Mouse (Mus musculus): Measurements from ENCODE around the gene Grhpr. TPM values are rescaled to one million over a fixed set of nuclear protein-coding genes. Genes with fewer than 3 reads are reported as not detected.

The Grhpr gene
- total RNA-seq, 1 experiment = 38.2 TPM

DNA sequence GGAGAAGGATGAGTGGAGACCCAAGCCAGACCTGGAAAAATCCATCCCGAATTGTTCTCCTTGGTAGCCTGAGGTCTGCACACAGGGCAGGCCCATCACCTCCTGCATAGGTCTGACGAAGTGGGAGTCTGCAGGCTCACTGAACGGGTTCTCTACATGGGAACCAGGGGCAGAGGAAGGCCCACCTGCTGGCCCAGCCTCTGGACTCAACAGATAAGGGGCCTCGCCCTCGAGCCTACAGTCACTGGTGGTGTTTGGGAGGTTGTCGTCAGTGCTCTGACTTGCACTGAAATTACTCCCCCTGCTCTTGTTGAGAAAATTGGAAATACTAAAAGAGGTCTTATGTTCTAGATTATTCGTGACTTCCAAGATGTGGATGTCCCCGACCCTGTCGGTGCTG, 12.7 kb downstream of the Grhpr start:
- Histone ChIP-seq H3K4me3 (ENCODE audit: insufficient read depth in 1 of 2, low read depth in 1 of 2, low read length in 2 of 2, poor library complexity in 1 of 2, severe bottlenecking in 1 of 2) (no peak overlapping the region), H3K27ac (ENCODE audit: insufficient read depth, low read depth, low read length, poor library complexity, severe bottlenecking) (no peak overlapping the region), H3K9me3 (ENCODE audit: control insufficient read depth, insufficient read depth, low read depth, low read length) (no peaks in the 10 kb centered on the region), H3K36me3 (ENCODE audit: control insufficient read depth, insufficient read depth, low read length, poor library complexity, severe bottlenecking) (peaks cover 30% of the 10 kb centered on the region), H3K9ac (ENCODE audit: insufficient read depth, low read depth, low read length, poor library complexity, severe bottlenecking) (no peak overlapping the region), H3K4me1 (ENCODE audit: control insufficient read depth in 2 of 2, insufficient read depth in 2 of 2, low read length in 2 of 2, poor library complexity in 1 of 2) (peaks cover 2 to 3% of the 10 kb centered on the region in 2 experiments; a peak in 2 of 4 replicates)
- in situ Hi-C loops (cut with MboI; ENCODE audit: low sequenced_read_pairs in 2 of 2, unreplicated experiment in 2 of 2) = no loop called here
- TF ChIP-seq HCFC1 (IDR thresholded peaks at IDR 0.05; ENCODE audit: borderline replicate concordance, insufficient read depth, low read length) (no peak), MAFK (IDR thresholded peaks at IDR 0.05; ENCODE audit: insufficient read depth, low read depth, low read length) (no peak), ZC3H11A (IDR thresholded peaks at IDR 0.05; ENCODE audit: borderline replicate concordance, low read depth, low read length) (no peak), ZNF384 (IDR thresholded peaks at IDR 0.05; ENCODE audit: low read depth, low read length) (no peak), CHD2 (IDR thresholded peaks at IDR 0.05; ENCODE audit: low read depth, low read length) (no peak)
- no peak for DNase-seq (ENCODE audit: low read depth, low spot score)

GRCm38 (mm10) chr4:44994776-44995175, 13.6 kb downstream of the Grhpr start:
- H3K4me3 ChIP-seq (ENCODE audit: insufficient read depth in 1 of 2, low read depth in 1 of 2, low read length in 2 of 2, poor library complexity in 1 of 2, severe bottlenecking in 1 of 2) = peak overlapping the region; percentile 6 to 34; a peak in 3 of 4 replicates
- no peaks in the 10 kb centered on the region for H3K9me3 ChIP-seq (ENCODE audit: control insufficient read depth, insufficient read depth, low read depth, low read length)
- in situ Hi-C loops (cut with MboI; ENCODE audit: low sequenced_read_pairs in 2 of 2, unreplicated experiment in 2 of 2) = no loop called here
- H3K9ac ChIP-seq (ENCODE audit: insufficient read depth, low read depth, low read length, poor library complexity, severe bottlenecking) = peak overlapping the region; percentile 39
- no peak for DNase-seq (ENCODE audit: low read depth, low spot score)
- peaks cover 24% of the 10 kb centered on the region for H3K36me3 ChIP-seq (ENCODE audit: control insufficient read depth, insufficient read depth, low read length, poor library complexity, severe bottlenecking)
- H3K4me1 ChIP-seq (ENCODE audit: control insufficient read depth in 2 of 2, insufficient read depth in 2 of 2, low read length in 2 of 2, poor library complexity in 1 of 2) = peaks cover 2 to 3% of the 10 kb centered on the region in 2 experiments; a peak in 2 of 4 replicates
- TF ChIP-seq ZNF384 (IDR thresholded peaks at IDR 0.05; ENCODE audit: low read depth, low read length) (no peak), MAFK (IDR thresholded peaks at IDR 0.05; ENCODE audit: insufficient read depth, low read depth, low read length) (no peak), CHD2 (IDR thresholded peaks at IDR 0.05; ENCODE audit: low read depth, low read length) (no peak), ZC3H11A (IDR thresholded peaks at IDR 0.05; ENCODE audit: borderline replicate concordance, low read depth, low read length) (no peak), HCFC1 (IDR thresholded peaks at IDR 0.05; ENCODE audit: borderline replicate concordance, insufficient read depth, low read length) (no peak)
- no peak overlapping the region for H3K27ac ChIP-seq (ENCODE audit: insufficient read depth, low read depth, low read length, poor library complexity, severe bottlenecking)

GRCm38 (mm10) chr4:44998071-44998470, 16.9 kb downstream of the Grhpr start:
- Histone ChIP-seq H3K4me3 (ENCODE audit: insufficient read depth in 1 of 2, low read depth in 1 of 2, low read length in 2 of 2, poor library complexity in 1 of 2, severe bottlenecking in 1 of 2) (no peak overlapping the region), H3K9ac (ENCODE audit: insufficient read depth, low read depth, low read length, poor library complexity, severe bottlenecking) (no peak overlapping the region), H3K36me3 (ENCODE audit: control insufficient read depth, insufficient read depth, low read length, poor library complexity, severe bottlenecking) (peaks cover 4% of the 10 kb centered on the region; the same call in 1 of the 2 replicates), H3K9me3 (ENCODE audit: control insufficient read depth, insufficient read depth, low read depth, low read length) (no peaks in the 10 kb centered on the region), H3K4me1 (ENCODE audit: control insufficient read depth in 2 of 2, insufficient read depth in 2 of 2, low read length in 2 of 2, poor library complexity in 1 of 2) (peaks cover 2 to 3% of the 10 kb centered on the region in 2 experiments; a peak in 2 of 4 replicates), H3K27ac (ENCODE audit: insufficient read depth, low read depth, low read length, poor library complexity, severe bottlenecking) (no peak overlapping the region)
- no peak for DNase-seq (ENCODE audit: low read depth, low spot score)
- no peak for TF ChIP-seq HCFC1 (IDR thresholded peaks at IDR 0.05; ENCODE audit: borderline replicate concordance, insufficient read depth, low read length)
- no peak for TF ChIP-seq ZNF384 (IDR thresholded peaks at IDR 0.05; ENCODE audit: low read depth, low read length)
- TF ChIP-seq MAFK (IDR thresholded peaks at IDR 0.05; ENCODE audit: insufficient read depth, low read depth, low read length) = no peak
- TF ChIP-seq ZC3H11A (IDR thresholded peaks at IDR 0.05; ENCODE audit: borderline replicate concordance, low read depth, low read length) = no peak
- in situ Hi-C loops (cut with MboI; ENCODE audit: low sequenced_read_pairs in 2 of 2, unreplicated experiment in 2 of 2) = no loop called here

- H3K27ac ChIP-seq (ENCODE audit: insufficient read depth, low read depth, low read length, poor library complexity, severe bottlenecking) = no peak overlapping the region
- no peak overlapping the region for H3K4me3 ChIP-seq (ENCODE audit: insufficient read depth in 1 of 2, low read depth in 1 of 2, low read length in 2 of 2, poor library complexity in 1 of 2, severe bottlenecking in 1 of 2)
- in situ Hi-C loops (cut with MboI; ENCODE audit: low sequenced_read_pairs in 2 of 2, unreplicated experiment in 2 of 2) = no loop called here
- no peak for TF ChIP-seq CHD2 (IDR thresholded peaks at IDR 0.05; ENCODE audit: low read depth, low read length)
- TF ChIP-seq ZC3H11A (IDR thresholded peaks at IDR 0.05; ENCODE audit: borderline replicate concordance, low read depth, low read length) = no peak
- TF ChIP-seq ZNF384 (IDR thresholded peaks at IDR 0.05; ENCODE audit: low read depth, low read length) = no peak
- TF ChIP-seq HCFC1 (IDR thresholded peaks at IDR 0.05; ENCODE audit: borderline replicate concordance, insufficient read depth, low read length) = no peak
- no peak for TF ChIP-seq MAFK (IDR thresholded peaks at IDR 0.05; ENCODE audit: insufficient read depth, low read depth, low read length)
- DNase-seq (ENCODE audit: low read depth, low spot score) = no peak
- no peaks in the 10 kb centered on the region for H3K9me3 ChIP-seq (ENCODE audit: control insufficient read depth, insufficient read depth, low read depth, low read length)
- H3K9ac ChIP-seq (ENCODE audit: insufficient read depth, low read depth, low read length, poor library complexity, severe bottlenecking) = no peak overlapping the region
- peaks cover 1 to 2% of the 10 kb centered on the region in 2 experiments; a peak in 2 of 4 replicates for H3K4me1 ChIP-seq (ENCODE audit: control insufficient read depth in 2 of 2, insufficient read depth in 2 of 2, low read length in 2 of 2, poor library complexity in 1 of 2)
- no peaks in the 10 kb centered on the region for H3K36me3 ChIP-seq (ENCODE audit: control insufficient read depth, insufficient read depth, low read length, poor library complexity, severe bottlenecking)
These were observed 18.8 kb downstream of the Grhpr start for GRCm38 (mm10) chr4:45000001-45000400.

GRCm38 (mm10) chr4:45005452-45005851, 24.3 kb downstream of the Grhpr start:
- Histone ChIP-seq H3K36me3 (ENCODE audit: control insufficient read depth, insufficient read depth, low read length, poor library complexity, severe bottlenecking) (no peaks in the 10 kb centered on the region), H3K9ac (ENCODE audit: insufficient read depth, low read depth, low read length, poor library complexity, severe bottlenecking) (no peak overlapping the region), H3K9me3 (ENCODE audit: control insufficient read depth, insufficient read depth, low read depth, low read length) (no peaks in the 10 kb centered on the region), H3K4me3 (ENCODE audit: insufficient read depth in 1 of 2, low read depth in 1 of 2, low read length in 2 of 2, poor library complexity in 1 of 2, severe bottlenecking in 1 of 2) (no peak overlapping the region), H3K27ac (ENCODE audit: insufficient read depth, low read depth, low read length, poor library complexity, severe bottlenecking) (no peak overlapping the region), H3K4me1 (ENCODE audit: control insufficient read depth in 2 of 2, insufficient read depth in 2 of 2, low read length in 2 of 2, poor library complexity in 1 of 2) (peaks cover under 1 to 2% of the 10 kb centered on the region in 2 experiments; a peak in 2 of 4 replicates)
- TF ChIP-seq ZC3H11A (IDR thresholded peaks at IDR 0.05; ENCODE audit: borderline replicate concordance, low read depth, low read length) (no peak), ZNF384 (IDR thresholded peaks at IDR 0.05; ENCODE audit: low read depth, low read length) (no peak), CHD2 (IDR thresholded peaks at IDR 0.05; ENCODE audit: low read depth, low read length) (no peak), MAFK (IDR thresholded peaks at IDR 0.05; ENCODE audit: insufficient read depth, low read depth, low read length) (no peak), HCFC1 (IDR thresholded peaks at IDR 0.05; ENCODE audit: borderline replicate concordance, insufficient read depth, low read length) (no peak)
- no peak for DNase-seq (ENCODE audit: low read depth, low spot score)
- in situ Hi-C loops (cut with MboI; ENCODE audit: low sequenced_read_pairs in 2 of 2, unreplicated experiment in 2 of 2) = no loop called here

Data from ES-E14 (cell line).